Mouse (Mus musculus) MEL (cell line): Measurements from ENCODE around the gene Retreg1. TPM values are rescaled to one million over a fixed set of nuclear protein-coding genes. Genes with fewer than 3 reads are reported as not detected.

Experiments used
- DNase-seq: peaks from one replicate; pipeline ENCODE4 v3.0.0; 2011; ENCODE audit warnings: low read depth, low spot score
- H3K27ac ChIP-seq: 2 replicates; pipeline ENCODE4 v1.5.1; 2012; ENCODE audit warnings: low read depth, mild to moderate bottlenecking, control low read depth, low read length, moderate library complexity; ENCODE audit not compliant: control insufficient read depth
- H3K27me3 ChIP-seq, 2 experiments: fragments of 150-350 bp in 1 of 2; sonication (generic) in 1 of 2; 2 replicates each; pipeline ENCODE4 v1.6.1; 2012; ENCODE audit warnings: low read length in 2 of 2, mild to moderate bottlenecking in 2 of 2, improper control_type of control experiment in 1 of 2, moderate library complexity in 1 of 2; ENCODE audit not compliant: insufficient read depth in 2 of 2, control insufficient read depth in 1 of 2
- H3K36me3 ChIP-seq, 2 experiments: 2 replicates each; pipeline ENCODE4 v1.6.1; 2012 to 2014; ENCODE audit warnings: low read length in 2 of 2, improper control_type of control experiment in 1 of 2, inconsistent platforms in 1 of 2, mild to moderate bottlenecking in 1 of 2; ENCODE audit not compliant: insufficient read depth in 2 of 2, control insufficient read depth in 1 of 2
- H3K4me1 ChIP-seq, 2 experiments: fragments of 150-350 bp in 1 of 2; sonication (generic) in 1 of 2; 2 replicates each; pipeline ENCODE4 v1.6.1; 2012; ENCODE audit warnings: low read length in 2 of 2, improper control_type of control experiment in 1 of 2, mild to moderate bottlenecking in 1 of 2; ENCODE audit not compliant: insufficient read depth in 2 of 2, control insufficient read depth in 1 of 2
- H3K4me3 ChIP-seq, 2 experiments: fragments of 150-350 bp in 1 of 2; sonication (generic) in 1 of 2; 2 replicates each; pipeline ENCODE4 v1.5.1; 2012; ENCODE audit warnings: low read depth in 2 of 2, low read length in 2 of 2, mild to moderate bottlenecking in 2 of 2, moderate library complexity in 2 of 2, control low read depth in 1 of 2, improper control_type of control experiment in 1 of 2; ENCODE audit not compliant: control insufficient read depth in 1 of 2, insufficient read depth in 1 of 2
- H3K79me2 ChIP-seq: 2 replicates; pipeline ENCODE4 v1.6.1; 2012; ENCODE audit warnings: mild to moderate bottlenecking, low read length, moderate library complexity; ENCODE audit not compliant: control insufficient read depth, poor library complexity, insufficient read depth
- H3K9ac ChIP-seq: 2 replicates; pipeline ENCODE4 v1.6.1; 2012; ENCODE audit warnings: low read depth, mild to moderate bottlenecking, control low read depth, low read length, moderate library complexity; ENCODE audit not compliant: control insufficient read depth, poor library complexity, severe bottlenecking
- H3K9me3 ChIP-seq: fragments of 150-350 bp; sonication (generic); replicated peaks from 2 replicates; pipeline ENCODE4 v1.6.1; 2012; ENCODE audit warnings: mild to moderate bottlenecking, low read length, improper control_type of control experiment, moderate library complexity; ENCODE audit not compliant: insufficient read depth
- BHLHE40 ChIP-seq: IDR thresholded peaks from 2 replicates; pipeline ENCODE4 v1.6.1; 2012; ENCODE audit warnings: low read depth, mild to moderate bottlenecking, inconsistent platforms, low read length, improper control_type of control experiment, borderline replicate concordance
- CTCF ChIP-seq, 3 experiments: IDR thresholded peaks in 2 of 3; conservative IDR thresholded peaks in 1 of 3; 2 replicates each; pipeline ENCODE4 v1.5.1; 2011 to 2012; ENCODE audit warnings: low read length in 3 of 3, low read depth in 2 of 3, mild to moderate bottlenecking in 2 of 3, improper control_type of control experiment in 1 of 3, inconsistent platforms in 1 of 3, mixed read lengths in 1 of 3, moderate library complexity in 1 of 3; ENCODE audit not compliant: control insufficient read depth in 1 of 3, insufficient read depth in 1 of 3, poor library complexity in 1 of 3, severe bottlenecking in 1 of 3
- E2F4 ChIP-seq: IDR thresholded peaks from 2 replicates; pipeline ENCODE4 v1.6.1; 2011; ENCODE audit warnings: low read depth, low read length, improper control_type of control experiment, borderline replicate concordance
- ELF1 ChIP-seq: IDR thresholded peaks from 2 replicates; pipeline ENCODE4 v1.6.1; 2014; ENCODE audit warnings: low read depth, mild to moderate bottlenecking, inconsistent platforms, low read length, improper control_type of control experiment, moderate library complexity
- EP300 ChIP-seq, 2 experiments: IDR thresholded peaks; 2 replicates each; pipeline ENCODE4 v1.6.1; 2011; ENCODE audit warnings: improper control_type of control experiment in 2 of 2, low read length in 2 of 2, low read depth in 1 of 2, mild to moderate bottlenecking in 1 of 2
- ETS1 ChIP-seq: IDR thresholded peaks from 2 replicates; pipeline ENCODE4 v1.6.1; 2012; ENCODE audit warnings: low read depth, mild to moderate bottlenecking, inconsistent platforms, low read length, improper control_type of control experiment, moderate library complexity
- GABPA ChIP-seq: IDR thresholded peaks from 2 replicates; pipeline ENCODE4 v1.6.1; 2012; ENCODE audit warnings: low read depth, mild to moderate bottlenecking, inconsistent platforms, low read length, improper control_type of control experiment, moderate library complexity
- GATA1 ChIP-seq: IDR thresholded peaks from 2 replicates; pipeline ENCODE4 v1.6.1; 2011; ENCODE audit warnings: low read depth, low read length, improper control_type of control experiment
- HCFC1 ChIP-seq: IDR thresholded peaks from 2 replicates; pipeline ENCODE4 v1.6.1; 2012; ENCODE audit warnings: low read depth, mild to moderate bottlenecking, inconsistent platforms, low read length, improper control_type of control experiment, moderate library complexity
- JUND ChIP-seq: IDR thresholded peaks from 2 replicates; pipeline ENCODE4 v1.6.1; 2011; ENCODE audit warnings: low read depth, mild to moderate bottlenecking, improper control_type of control experiment, low read length
- KAT2A ChIP-seq: conservative IDR thresholded peaks from 2 replicates; pipeline ENCODE4 v1.6.1; 2012; ENCODE audit warnings: low read depth, low read length, improper control_type of control experiment, inconsistent platforms
- NELFE ChIP-seq: IDR thresholded peaks from 2 replicates; pipeline ENCODE4 v1.6.1; 2011; ENCODE audit warnings: low read depth, low read length, improper control_type of control experiment
- NRF1 ChIP-seq: IDR thresholded peaks from 2 replicates; pipeline ENCODE4 v1.6.1; 2014; ENCODE audit warnings: low read depth, mild to moderate bottlenecking, inconsistent platforms, low read length, improper control_type of control experiment, moderate library complexity; ENCODE audit not compliant: poor library complexity, insufficient read depth, severe bottlenecking
- POLR2A ChIP-seq, 2 experiments: IDR thresholded peaks; 2 replicates each; pipeline ENCODE4 v1.6.1; 2011 to 2012; ENCODE audit warnings: low read length in 2 of 2, mild to moderate bottlenecking in 2 of 2, control low read depth in 1 of 2, improper control_type of control experiment in 1 of 2, low read depth in 1 of 2, moderate library complexity in 1 of 2; ENCODE audit not compliant: control insufficient read depth in 1 of 2, insufficient read depth in 1 of 2, poor library complexity in 1 of 2
- POLR2AphosphoS2 ChIP-seq: IDR thresholded peaks from 2 replicates; pipeline ENCODE4 v1.6.1; 2011; ENCODE audit warnings: low read length, improper control_type of control experiment
- POLR2AphosphoS5 ChIP-seq: IDR thresholded peaks from 2 replicates; pipeline ENCODE4 v1.6.1; 2012; ENCODE audit warnings: low read depth, borderline replicate concordance, mild to moderate bottlenecking, inconsistent platforms, low read length, moderate library complexity, mixed read lengths
- RAD21 ChIP-seq: IDR thresholded peaks from 2 replicates; pipeline ENCODE4 v1.6.1; 2011; ENCODE audit warnings: mild to moderate bottlenecking, low read depth, low read length, improper control_type of control experiment
- SIN3A ChIP-seq: IDR thresholded peaks from 2 replicates; pipeline ENCODE4 v1.6.1; 2012; ENCODE audit warnings: low read length, improper control_type of control experiment, inconsistent platforms
- SMC3 ChIP-seq: IDR thresholded peaks from 2 replicates; pipeline ENCODE4 v1.6.1; 2011; ENCODE audit warnings: low read depth, low read length, improper control_type of control experiment
- TAL1 ChIP-seq: IDR thresholded peaks from 2 replicates; pipeline ENCODE4 v1.6.1; 2012; ENCODE audit warnings: mild to moderate bottlenecking, inconsistent platforms, low read length, moderate library complexity, mixed read lengths
- TBP ChIP-seq: IDR thresholded peaks from 2 replicates; pipeline ENCODE4 v1.8.0; 2011; ENCODE audit warnings: low read depth, low read length, improper control_type of control experiment
- TCF12 ChIP-seq: IDR thresholded peaks from 2 replicates; pipeline ENCODE4 v1.6.1; 2014; ENCODE audit warnings: low read depth, mild to moderate bottlenecking, inconsistent platforms, low read length, improper control_type of control experiment, moderate library complexity
- UBTF ChIP-seq: IDR thresholded peaks from 2 replicates; pipeline ENCODE4 v1.6.1; 2012; ENCODE audit warnings: low read depth, mild to moderate bottlenecking, inconsistent platforms, low read length, improper control_type of control experiment, moderate library complexity, borderline replicate concordance; ENCODE audit not compliant: insufficient read depth
- ZC3H11A ChIP-seq: IDR thresholded peaks from 2 replicates; pipeline ENCODE4 v1.6.1; 2012; ENCODE audit warnings: low read depth, mild to moderate bottlenecking, inconsistent platforms, low read length, improper control_type of control experiment
- ZNF384 ChIP-seq: IDR thresholded peaks from 2 replicates; pipeline ENCODE4 v1.6.1; 2012; ENCODE audit warnings: low read depth, mild to moderate bottlenecking, inconsistent platforms, low read length, improper control_type of control experiment
- polyA plus RNA-seq, 2 experiments: library from polyadenylated mRNA; stranded (reverse) in 1 of 2; unstranded in 1 of 2; fragments of >175 nt in 1 of 2; fragments of >200 nt in 1 of 2; gene quantifications; 2 replicates each; pipeline versions ENCODE4 v1.2.1 to v1.2.4; 2012; ENCODE audit warnings: low replicate concordance in 2 of 2, low read depth in 1 of 2; ENCODE audit not compliant: insufficient read length in 2 of 2, insufficient read depth in 1 of 2, missing spikeins in 1 of 2
- total RNA-seq: library from RNA; depleted of rRNA; stranded (reverse); fragments of 300-350 nt; gene quantifications from 2 replicates; pipeline ENCODE4 v1.2.3, GENCODE M21; 2012

Gene Retreg1
- total and polyA plus RNA-seq, 3 experiments, result 3.1 to 7.6 TPM; not detected in 1

- Histone ChIP-seq H3K9ac (no peak overlapping the region), H3K9me3 (no peaks in the 10 kb centered on the region), H3K4me1 (no peaks in the 10 kb centered on the region), H3K79me2 (peaks cover 14% of the 10 kb centered on the region), H3K36me3 (peaks cover 19 to 57% of the 10 kb centered on the region in 2 experiments), H3K4me3 (no peak overlapping the region), H3K27me3 (no peaks in the 10 kb centered on the region), H3K27ac (no peak overlapping the region)
- TF ChIP-seq POLR2AphosphoS5 (no peak), HCFC1 (no peak), TBP (no peak), BHLHE40 (no peak), POLR2A (IDR thresholded peaks at IDR 0.05; ENCODE audit: control insufficient read depth in 1 of 2, insufficient read depth in 1 of 2, low read depth in 1 of 2, low read length in 2 of 2, poor library complexity in 1 of 2) (no peak), NRF1 (no peak), GABPA (no peak), NELFE (no peak), ZNF384 (no peak), RAD21 (peak; percentile 64), TCF12 (no peak), TAL1 (no peak), ETS1 (no peak), ELF1 (no peak), SIN3A (no peak), JUND (no peak), KAT2A (no peak), UBTF (no peak), EP300 (IDR thresholded peaks at IDR 0.05; ENCODE audit: low read depth in 1 of 2, low read length in 2 of 2) (no peak), POLR2AphosphoS2 (no peak), CTCF (IDR thresholded peaks at IDR 0.05 in 2 of 3, conservative IDR thresholded peaks at IDR 0.05 in 1 of 3; ENCODE audit: control insufficient read depth in 1 of 3, insufficient read depth in 1 of 3, low read depth in 2 of 3, low read length in 3 of 3, poor library complexity in 1 of 3, severe bottlenecking in 1 of 3) (peak; percentile 56 to 81 (median 73)), ZC3H11A (no peak; the same call in 1 of the 2 replicates), SMC3 (peak; percentile 59), E2F4 (no peak), GATA1 (no peak)
- DNase-seq, result peak; percentile 84
Measured at GRCm38 (mm10) chr15:25992992-25993727, 150.2 kb downstream of the Retreg1 start.
